ENCODE assay signal across 10 mouse cellular contexts in the genomic region with DNA sequence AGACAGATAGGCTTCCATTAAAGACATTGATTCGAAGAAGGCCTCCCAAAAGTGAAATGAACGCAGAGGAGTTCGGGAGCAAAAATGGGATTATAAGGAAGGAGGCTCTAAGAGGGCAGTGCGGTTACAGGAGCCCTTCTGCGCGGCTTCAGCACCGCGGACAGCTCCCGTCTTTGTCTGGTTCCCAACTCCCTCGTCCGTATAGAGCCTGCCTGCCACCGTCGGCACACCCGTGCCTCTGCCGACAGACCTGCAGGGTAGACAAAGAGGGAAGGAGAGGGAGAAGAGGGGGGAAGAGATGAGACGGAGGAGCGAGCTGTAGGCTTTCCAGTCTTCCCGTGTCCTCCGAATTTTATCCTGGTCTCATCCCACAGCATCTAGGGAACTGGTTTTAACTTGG. TPM values are rescaled to one million over a fixed set of nuclear protein-coding genes. Genes with fewer than 3 reads are reported as not detected.
DNase-seq lines count a peak whose midpoint lies in the region; ATAC-seq and TF ChIP-seq lines count a peak whose summit lies in the region.
"Had no signal": no experiment of that assay in that cellular context is flagged by ENCODE, and none has a peak within 500 bp of the region (broad histone marks: within the 10 kb centered on the region; RNA-seq: fewer than 3 reads in every experiment).

No protein-coding gene starts in this region.

- peak overlapping the region; percentile 25; the same call in 1 of the 2 replicates for H3K9ac ChIP-seq in forebrain, embryonic 12.5 days
- H3K9ac ChIP-seq in hindbrain, embryonic 16.5 days (ENCODE audit: low read depth, low read length) = peak overlapping the region; percentile 33; the same call in 1 of the 2 replicates
- H3K9ac ChIP-seq in lung, postnatal 0 days (replicated peaks; ENCODE audit: low read depth) = no peak overlapping the region

- no peak for TF ChIP-seq CTCF in lung, postnatal 0 days (IDR thresholded peaks at IDR 0.05)

- no peaks in the 10 kb centered on the region for H3K9me3 ChIP-seq in forebrain, embryonic 12.5 days
- H3K9me3 ChIP-seq in hindbrain, embryonic 16.5 days (ENCODE audit: control insufficient read depth, low read length) = no peaks in the 10 kb centered on the region
- no peaks in the 10 kb centered on the region for H3K9me3 ChIP-seq in lung, postnatal 0 days (ENCODE audit: low read length)

- H3K4me3 ChIP-seq in forebrain, embryonic 12.5 days (replicated peaks) = peak overlapping the region; percentile 14; the same call in 1 of the 2 replicates
- H3K4me3 ChIP-seq in hindbrain, embryonic 16.5 days (ENCODE audit: low read length) = peak overlapping the region; percentile 39
- H3K4me3 ChIP-seq in lung, postnatal 0 days (ENCODE audit: low read depth, low read length) = no peak overlapping the region

- 1% methylated on average over 19 of the region's 19 CpGs for WGBS in forebrain, embryonic 12.5 days
- under 1% methylated on average over 19 of the region's 19 CpGs for WGBS in hindbrain, embryonic 16.5 days
- under 1% methylated on average over 19 of the region's 19 CpGs for WGBS in lung, postnatal 0 days

- 0 out of 2 replicates have a peak overlapping the region, but pooled peaks have one; percentile 20 for H3K27ac ChIP-seq in forebrain, embryonic 12.5 days
- peak overlapping the region; percentile 79 for H3K27ac ChIP-seq in hindbrain, embryonic 16.5 days (ENCODE audit: low read depth, low read length)
- H3K27ac ChIP-seq in lung, postnatal 0 days (ENCODE audit: low read length) = no peak overlapping the region

- DNase-seq in cerebellum, postnatal 10 days = peak; percentile 61 to 68
- no peak for DNase-seq in cerebellum, adult 11-12 months
- DNase-seq in ZHBTc4 (ENCODE audit: low read depth, low spot score) = peak; percentile 93
- peak; percentile 82 for DNase-seq in lung, postnatal 0 days (ENCODE audit: low spot score)
- peak; percentile 80 for DNase-seq in ovary, postnatal 36 days (ENCODE audit: low spot score)
- no peak for DNase-seq in left cerebral cortex, postnatal 36 days (ENCODE audit: low spot score in 2 of 2)

- ATAC-seq in forebrain, embryonic 12.5 days (ENCODE audit: low FRiP score) = no peak
- no peak for ATAC-seq in hindbrain, embryonic 16.5 days
- ATAC-seq in lung, postnatal 0 days = peak; percentile 65; the same call in 1 of the 2 replicates

- peaks cover 28% of the 10 kb centered on the region for H3K4me1 ChIP-seq in forebrain, embryonic 12.5 days
- H3K4me1 ChIP-seq in hindbrain, embryonic 16.5 days (ENCODE audit: control insufficient read depth, insufficient read depth, low read depth, low read length) = no peaks in the 10 kb centered on the region
- no peaks in the 10 kb centered on the region for H3K4me1 ChIP-seq in lung, postnatal 0 days (ENCODE audit: insufficient read depth, low read depth, low read length)

- no peaks in the 10 kb centered on the region; the same call in 1 of the 2 replicates for H3K36me3 ChIP-seq in forebrain, embryonic 12.5 days (replicated peaks)
- no peaks in the 10 kb centered on the region for H3K36me3 ChIP-seq in hindbrain, embryonic 16.5 days (ENCODE audit: control insufficient read depth, insufficient read depth, low read length)
- no peaks in the 10 kb centered on the region for H3K36me3 ChIP-seq in lung, postnatal 0 days (ENCODE audit: insufficient read depth, low read length)

- no peak for TF ChIP-seq EP300 in lung, postnatal 0 days (IDR thresholded peaks at IDR 0.05)

- H3K4me2 ChIP-seq in forebrain, embryonic 12.5 days = peak overlapping the region; percentile 24
- H3K4me2 ChIP-seq in hindbrain, embryonic 16.5 days (ENCODE audit: low read length) = peak overlapping the region; percentile 61
- no peak overlapping the region for H3K4me2 ChIP-seq in lung, postnatal 0 days (replicated peaks; ENCODE audit: low read depth, low read length)

- intact Hi-C loops in left cerebral cortex, postnatal 36 days (cut with DNase I) = no loop called here

- H3K27me3 ChIP-seq in forebrain, embryonic 12.5 days = peaks cover 91% of the 10 kb centered on the region
- peaks cover 14% of the 10 kb centered on the region for H3K27me3 ChIP-seq in hindbrain, embryonic 16.5 days (replicated peaks; ENCODE audit: control insufficient read depth, insufficient read depth, low read length)
- peaks cover 54% of the 10 kb centered on the region for H3K27me3 ChIP-seq in lung, postnatal 0 days (replicated peaks; ENCODE audit: insufficient read depth, low read length)

RNA-seq across cellular contexts. Expression of a gene that starts 7.5 kb away (rescaled TPM):
- 23.8 and 26.6 TPM in 2 replicates for polyA plus RNA-seq in forebrain, embryonic 12.5 days (2016; fragmentation: Nextera tagmentation; extraction: Ambion mirVana)
- polyA plus RNA-seq in hindbrain, embryonic 16.5 days (2015; fragmentation: Nextera tagmentation; extraction: Ambion mirVana) = 20.1 and 24.3 TPM in 2 replicates
- polyA plus RNA-seq in lung, postnatal 0 days (2015; fragmentation: Nextera tagmentation; extraction: Ambion mirVana) = not detected in 2 replicates
- not detected for total RNA-seq in left cerebral cortex, postnatal 36 days (2021)
- polyA plus RNA-seq: C2C12; spleen, adult 2 months had no signal

RNA-seq across cellular contexts. Expression of a gene that starts 48.6 kb away (rescaled TPM):
- polyA plus RNA-seq in forebrain, embryonic 12.5 days (2016; fragmentation: Nextera tagmentation; extraction: Ambion mirVana) = 4.5 and 5.1 TPM in 2 replicates
- polyA plus RNA-seq in hindbrain, embryonic 16.5 days (2015; fragmentation: Nextera tagmentation; extraction: Ambion mirVana) = 8.1 and 9.4 TPM in 2 replicates
- polyA plus RNA-seq in lung, postnatal 0 days (2015; fragmentation: Nextera tagmentation; extraction: Ambion mirVana) = 1.7 and 1.8 TPM in 2 replicates
- total RNA-seq in left cerebral cortex, postnatal 36 days (2021) = 1 to 10 TPM; 5.5 to 5.7 TPM

RNA-seq across cellular contexts. Expression of a gene that starts 52.3 kb away (rescaled TPM):
- not detected in 2 replicates for polyA plus RNA-seq in forebrain, embryonic 12.5 days (2016; fragmentation: Nextera tagmentation; extraction: Ambion mirVana)
- 0.40 and 0.80 TPM in 2 replicates for polyA plus RNA-seq in hindbrain, embryonic 16.5 days (2015; fragmentation: Nextera tagmentation; extraction: Ambion mirVana)
- not detected in 2 replicates for polyA plus RNA-seq in lung, postnatal 0 days (2015; fragmentation: Nextera tagmentation; extraction: Ambion mirVana)
- total RNA-seq in left cerebral cortex, postnatal 36 days (2021) = not detected
- polyA plus RNA-seq: spleen, adult 2 months had no signal

Comparison
In these comparisons a context has a peak if more than half of its experiments do, and no peak if none do; other contexts are left out.
1. DNase-seq: peak in cerebellum, postnatal 10 days (2 of 2), ZHBTc4 (single experiment), lung, postnatal 0 days (single experiment) and ovary, postnatal 36 days (single experiment); none in cerebellum, adult 11-12 months (single experiment) and left cerebral cortex, postnatal 36 days (0 of 2).
2. RNA of a gene that starts 7.5 kb away (polyA plus RNA-seq): 23.8 to 26.6 TPM in forebrain, embryonic 12.5 days and 20.1 to 24.3 TPM in hindbrain, embryonic 16.5 days; not detected in lung, postnatal 0 days; every median in the first group is over 10 times any median in the second.